Mouse (Mus musculus): Measurements from ENCODE around the gene Dok3.

DNA sequence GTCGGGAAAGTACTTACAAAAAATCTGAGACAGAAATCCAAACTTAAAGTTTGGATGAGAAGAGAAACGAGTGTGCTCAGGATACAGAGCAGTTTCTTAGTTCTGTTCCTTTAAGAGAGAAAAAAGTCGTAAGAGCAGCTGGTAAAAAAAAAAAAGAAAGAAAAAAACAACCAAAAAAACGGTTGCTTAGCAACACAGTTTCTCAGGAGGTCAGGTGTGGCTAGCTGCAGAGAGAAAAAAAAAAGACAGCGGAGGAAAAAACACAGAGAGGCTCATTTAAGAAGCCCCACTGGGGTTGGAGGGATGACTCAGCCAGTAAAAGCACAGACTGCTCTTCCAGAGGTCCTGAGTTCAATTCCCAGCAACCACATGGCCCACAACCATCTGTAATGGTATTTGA lies 45.2 kb upstream of the Dok3 start:
- TF ChIP-seq CTCF (IDR thresholded peaks at IDR 0.05; ENCODE audit: control insufficient read depth, insufficient read depth, insufficient replicate concordance, low read depth, low read length) (no peak), POLR2A (IDR thresholded peaks at IDR 0.05; ENCODE audit: control insufficient read depth, low read depth, low read length) (no peak)

Measured in testis, adult 2 months (tissue).